Mouse (Mus musculus) midbrain, embryonic 14.5 days (tissue): Measurements from ENCODE around the gene Thada. TPM values are rescaled to one million over a fixed set of nuclear protein-coding genes. Genes with fewer than 3 reads are reported as not detected.
"Not testable (repeated sequence)": the region's sequence is repeated elsewhere in the genome, so short reads cannot be mapped to it uniquely, and the experiment has no call there.

Source experiments
- ATAC-seq: fragments of 200-750 bp; cut with Nextera tagmentation; 2 replicates; pipeline ENCODE4 v1.8.0; 2017; ENCODE audit warnings: moderate number of reproducible peaks, moderate library complexity; ENCODE audit not compliant: low FRiP score, low TSS enrichment
- DNase-seq: peaks from one replicate; pipeline ENCODE4 v3.0.0-alpha.2; 2015
- H3K27ac ChIP-seq: fragments of 300-500 bp; sonication (generic); replicated peaks from 2 replicates; pipeline ENCODE4 v1.5.1; 2014; ENCODE audit warnings: mild to moderate bottlenecking, low read depth, low read length, moderate library complexity
- H3K27me3 ChIP-seq: fragments of 300-500 bp; sonication (generic); 2 replicates; pipeline ENCODE4 v1.6.1; 2014; ENCODE audit warnings: low read length, control low read depth, mixed read lengths; ENCODE audit not compliant: control insufficient read depth, insufficient read depth
- H3K36me3 ChIP-seq: fragments of 300-500 bp; sonication (generic); 2 replicates; pipeline ENCODE4 v1.6.1; 2014; ENCODE audit warnings: low read length, control low read depth; ENCODE audit not compliant: control insufficient read depth, insufficient read depth
- H3K4me1 ChIP-seq: fragments of 300-500 bp; sonication (generic); 2 replicates; pipeline ENCODE4 v1.6.1; 2014; ENCODE audit warnings: mild to moderate bottlenecking, antibody characterized with exemption, low read length, control low read depth; ENCODE audit not compliant: control insufficient read depth, insufficient read depth
- H3K4me2 ChIP-seq: fragments of 300-500 bp; sonication (generic); 2 replicates; pipeline ENCODE4 v1.6.1; 2014; ENCODE audit warnings: mild to moderate bottlenecking, low read length, moderate library complexity
- H3K4me3 ChIP-seq: fragments of 300-500 bp; sonication (generic); replicated peaks from 2 replicates; pipeline ENCODE4 v1.5.1; 2014; ENCODE audit warnings: low read depth, low read length
- H3K9ac ChIP-seq: fragments of 300-500 bp; sonication (generic); replicated peaks from 2 replicates; pipeline ENCODE4 v1.6.1; 2014; ENCODE audit warnings: mild to moderate bottlenecking, low read length, moderate library complexity
- H3K9me3 ChIP-seq: fragments of 300-500 bp; sonication (generic); 2 replicates; pipeline ENCODE4 v1.6.1; 2016; ENCODE audit warnings: low read length, control low read depth, mixed read lengths; ENCODE audit not compliant: control insufficient read depth
- WGBS: fragments of 180-500 bp; shearing (Covaris S2); extraction: QIAGEN DNeasy Blood & Tissue Kit; methylation state at CpG from one replicate; pipeline ENCODE4 v1.1.7; 2014; 5-methylcytosine and 5-hydroxymethylcytosine counted together
- polyA plus RNA-seq: library from polyadenylated mRNA; unstranded; fragments of >200 nt; fragmentation: Nextera tagmentation; extraction: Ambion mirVana; gene quantifications from 2 replicates; pipeline ENCODE4 v1.2.1, GENCODE M21; 2014

Thada gene
- polyA plus RNA-seq, 1 experiment from 2014 or later: 9.5 TPM

DNA sequence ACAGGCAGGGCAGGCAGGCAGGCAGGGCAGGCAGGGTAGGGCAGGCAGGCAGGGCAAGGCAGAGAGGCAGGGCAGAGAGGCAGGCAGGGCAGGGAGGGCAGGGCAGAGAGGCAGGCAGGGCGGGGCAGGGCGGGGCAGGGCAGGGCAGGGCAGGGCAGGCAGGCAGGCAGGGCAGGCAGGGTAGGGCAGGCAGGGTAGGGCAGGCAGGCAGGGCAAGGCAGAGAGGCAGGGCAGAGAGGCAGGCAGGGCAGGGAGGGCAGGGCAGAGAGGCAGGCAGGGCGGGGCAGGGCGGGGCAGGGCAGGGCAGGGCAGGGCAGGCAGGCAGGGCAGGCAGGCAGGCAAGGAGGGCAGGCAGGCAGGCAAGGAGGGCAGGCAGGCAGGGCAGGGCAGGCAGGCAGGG lies 231.2 kb downstream of the Thada start:
- H3K27ac ChIP-seq, H3K4me2 ChIP-seq, H3K4me3 ChIP-seq, H3K4me1 ChIP-seq, H3K27me3 ChIP-seq, H3K9me3 ChIP-seq, ATAC-seq, H3K9ac ChIP-seq, DNase-seq: not testable (repeated sequence)
- WGBS: 100% methylated on average over 2 of the region's 4 CpGs
- H3K36me3 ChIP-seq: 0 out of 2 replicates have a peak, but pooled peaks cover 11% of the 10 kb centered on the region

DNA sequence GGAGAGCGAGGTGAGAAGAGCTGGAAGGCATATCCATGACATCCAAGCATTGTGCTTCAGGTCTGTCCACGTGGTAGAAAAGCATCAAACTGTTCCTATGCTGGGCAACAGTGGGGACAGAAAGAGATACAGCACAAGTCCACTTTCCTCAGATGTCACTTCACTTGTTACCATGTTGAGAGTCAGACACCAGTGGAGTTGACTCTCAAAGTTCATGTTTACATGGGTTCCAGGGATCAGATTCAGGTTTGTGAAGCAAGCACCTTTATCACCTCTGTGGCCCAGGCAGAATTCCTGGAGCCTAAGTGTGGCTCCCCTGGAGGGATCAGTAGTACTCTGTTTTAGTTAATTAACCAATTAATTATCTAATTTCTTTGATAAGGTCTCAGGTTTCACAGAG lies 232.2 kb downstream of the Thada start:
- Histone ChIP-seq H3K4me1 (no peaks in the 10 kb centered on the region), H3K9ac (no peak overlapping the region), H3K27ac (no peak overlapping the region), H3K4me2 (no peak overlapping the region), H3K9me3 (no peaks in the 10 kb centered on the region), H3K36me3 (peaks cover 21% of the 10 kb centered on the region), H3K27me3 (no peaks in the 10 kb centered on the region), H3K4me3 (no peak overlapping the region)
- 97% methylated on average over 2 of the region's 2 CpGs for WGBS
- ATAC-seq (no peak), DNase-seq (no peak)

- no peaks in the 10 kb centered on the region for H3K9me3 ChIP-seq
- DNase-seq (no peak), ATAC-seq (no peak)
- H3K27ac ChIP-seq: no peak overlapping the region
- H3K4me2 ChIP-seq: no peak overlapping the region
- no peak overlapping the region for H3K4me3 ChIP-seq
- no peaks in the 10 kb centered on the region for H3K4me1 ChIP-seq
- no peaks in the 10 kb centered on the region for H3K27me3 ChIP-seq
- H3K36me3 ChIP-seq: peaks cover 33% of the 10 kb centered on the region
- no peak overlapping the region for H3K9ac ChIP-seq
- 97% methylated on average over 2 of the region's 2 CpGs for WGBS
Measured at GRCm38 (mm10) chr17:84231361-84231760, 234.6 kb downstream of the Thada start.

DNA sequence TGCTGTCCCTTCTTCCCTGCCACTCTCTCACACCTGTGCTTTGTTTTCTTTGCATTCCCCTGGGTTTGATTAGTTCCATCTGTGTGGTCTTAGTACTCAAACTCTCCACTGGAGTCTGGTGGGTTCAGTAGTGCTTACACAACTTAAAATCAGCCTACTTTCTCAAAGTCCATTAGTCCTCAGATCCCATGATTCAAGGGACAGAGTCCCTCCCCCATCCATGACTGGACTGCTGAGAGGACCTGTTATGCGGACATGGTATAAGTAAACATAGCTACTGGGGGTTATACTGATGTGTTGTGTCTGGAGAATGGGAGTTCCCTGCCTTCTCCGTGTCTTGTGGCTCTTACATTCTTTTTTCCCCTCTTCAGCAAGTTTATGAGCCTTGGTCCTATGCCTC lies 237.8 kb downstream of the Thada start:
- Histone ChIP-seq H3K27ac (no peak overlapping the region), H3K9ac (no peak overlapping the region), H3K4me1 (no peaks in the 10 kb centered on the region), H3K9me3 (no peaks in the 10 kb centered on the region), H3K27me3 (no peaks in the 10 kb centered on the region), H3K4me2 (no peak overlapping the region), H3K36me3 (peaks cover 38% of the 10 kb centered on the region), H3K4me3 (no peak overlapping the region)
- 92% methylated on average over 2 of the region's 2 CpGs for WGBS
- no peak for DNase-seq
- ATAC-seq: no peak

DNA sequence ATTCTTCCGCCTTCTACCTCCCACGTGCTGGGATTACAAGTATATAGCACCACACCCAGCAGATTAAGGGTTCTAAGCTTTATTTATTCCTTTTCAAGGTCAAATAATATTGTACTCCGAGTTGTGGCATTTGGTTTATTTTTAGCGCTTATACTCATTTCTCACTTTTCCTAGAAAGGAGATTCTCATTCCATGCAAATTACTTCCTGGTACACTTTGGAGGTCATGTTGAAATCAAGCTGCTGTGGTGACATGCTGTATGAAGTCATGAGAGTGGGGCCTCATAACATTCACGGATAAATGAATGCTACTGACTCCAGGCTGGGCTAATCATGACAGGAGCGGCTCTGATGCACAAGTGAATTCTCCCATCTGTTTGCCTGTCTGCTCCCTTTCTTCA lies 239.3 kb downstream of the Thada start:
- no peak for ATAC-seq
- no peak for DNase-seq

DNA sequence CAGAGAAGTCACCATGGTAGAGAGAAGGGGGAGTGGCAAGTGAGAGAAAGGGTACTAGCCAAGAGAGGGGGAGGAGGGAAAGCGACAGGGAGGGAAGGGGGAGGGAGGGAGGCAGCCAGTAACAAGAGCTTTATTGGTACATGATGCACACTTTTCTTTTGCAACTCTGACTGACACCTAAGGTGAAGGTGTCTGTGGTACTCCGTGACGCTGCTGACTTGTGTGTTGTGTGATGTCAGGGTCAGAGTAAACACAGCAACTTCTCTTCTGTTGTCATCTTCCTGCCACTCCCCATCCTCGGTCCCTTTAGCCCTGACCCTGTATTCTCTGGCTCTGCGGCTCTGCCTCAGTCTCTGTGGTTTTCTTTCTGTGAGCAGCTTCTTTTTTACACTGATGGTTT lies 239.8 kb downstream of the Thada start:
- no peak overlapping the region for H3K27ac ChIP-seq
- no peak overlapping the region for H3K4me3 ChIP-seq
- 62% methylated on average over 5 of the region's 5 CpGs for WGBS
- H3K9ac ChIP-seq: no peak overlapping the region
- no peaks in the 10 kb centered on the region for H3K4me1 ChIP-seq
- H3K36me3 ChIP-seq: peaks cover 40% of the 10 kb centered on the region
- H3K9me3 ChIP-seq: no peaks in the 10 kb centered on the region
- DNase-seq (no peak), ATAC-seq (no peak)
- no peaks in the 10 kb centered on the region for H3K27me3 ChIP-seq
- H3K4me2 ChIP-seq: no peak overlapping the region

More for the DNA sequence above, 239.3 kb downstream of the Thada start:
- Histone ChIP-seq H3K9ac (no peak overlapping the region), H3K36me3 (peaks cover 40% of the 10 kb centered on the region), H3K4me1 (no peaks in the 10 kb centered on the region), H3K27me3 (no peaks in the 10 kb centered on the region), H3K9me3 (no peaks in the 10 kb centered on the region), H3K27ac (no peak overlapping the region), H3K4me3 (no peak overlapping the region), H3K4me2 (no peak overlapping the region)
- WGBS: 86% methylated on average over 6 of the region's 6 CpGs

DNA sequence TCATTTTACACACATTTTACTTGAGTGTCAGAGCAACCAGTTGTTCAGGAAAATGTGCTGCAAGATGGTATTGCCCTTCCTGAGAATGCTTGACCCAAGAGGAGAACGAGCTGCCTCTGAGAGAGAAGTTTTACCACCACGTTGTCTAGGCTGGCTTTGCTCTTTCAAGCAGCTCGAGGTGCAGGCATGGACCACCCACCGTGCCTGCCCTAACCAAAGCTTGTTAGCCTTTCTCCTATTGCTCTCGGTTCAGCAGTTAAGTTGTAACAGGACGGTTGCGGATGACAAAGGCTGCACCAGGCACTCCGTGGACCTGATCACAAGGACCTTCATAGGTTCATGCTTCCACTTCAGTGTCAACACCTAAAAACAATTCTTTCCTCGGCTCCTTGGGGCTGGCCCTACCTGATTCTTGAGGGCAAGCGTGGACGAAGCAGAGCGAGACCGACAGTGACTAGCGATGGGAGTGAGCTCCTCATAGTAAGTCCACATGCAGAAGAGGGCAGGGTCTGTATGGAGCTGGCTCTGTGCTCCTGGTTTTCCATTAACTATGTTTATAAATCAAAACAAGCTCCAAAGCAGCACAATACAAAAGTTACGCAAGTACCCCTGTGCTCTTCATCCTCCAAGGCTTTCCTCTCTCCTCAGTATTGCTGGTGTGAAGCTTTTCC lies 241.7 kb downstream of the Thada start:
- Histone ChIP-seq H3K9ac (no peak overlapping the region), H3K9me3 (no peaks in the 10 kb centered on the region), H3K36me3 (peaks cover 34% of the 10 kb centered on the region), H3K27me3 (no peaks in the 10 kb centered on the region), H3K27ac (no peak overlapping the region), H3K4me2 (no peak overlapping the region), H3K4me3 (no peak overlapping the region), H3K4me1 (no peaks in the 10 kb centered on the region)
- ATAC-seq (no peak), DNase-seq (no peak)
- WGBS: 68% methylated on average over 15 of the region's 15 CpGs

- not testable (repeated sequence) for H3K27me3 ChIP-seq, H3K9ac ChIP-seq, H3K4me1 ChIP-seq, DNase-seq, H3K27ac ChIP-seq, H3K4me2 ChIP-seq, ATAC-seq, H3K4me3 ChIP-seq, H3K9me3 ChIP-seq
- WGBS: 100% methylated on average over 2 of the region's 2 CpGs
- H3K36me3 ChIP-seq: 0 out of 2 replicates have a peak, but pooled peaks cover 14% of the 10 kb centered on the region
Measured at GRCm38 (mm10) chr17:84218841-84219240, 247.2 kb downstream of the Thada start.

DNA sequence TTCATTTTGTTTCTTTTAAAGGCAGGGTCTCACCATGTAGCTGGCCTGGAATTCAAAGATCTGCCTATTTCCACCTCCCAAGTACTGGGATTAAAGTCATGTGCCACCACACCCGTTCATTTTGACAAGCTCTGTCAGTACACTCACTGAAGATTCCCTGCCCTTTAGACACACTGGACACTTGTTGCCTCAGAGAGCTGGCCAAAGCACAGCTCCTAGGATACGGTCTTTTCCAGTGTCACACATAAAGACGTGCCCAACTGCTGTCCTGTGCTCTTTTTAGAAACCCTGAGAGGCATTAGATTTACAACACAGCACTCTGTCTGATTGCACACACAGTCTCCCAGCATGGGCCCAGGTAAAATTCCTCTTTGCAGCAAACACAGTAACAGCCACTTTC lies 248.3 kb downstream of the Thada start:
- Histone ChIP-seq H3K36me3 (0 out of 2 replicates have a peak, but pooled peaks cover 13% of the 10 kb centered on the region), H3K4me2 (no peak overlapping the region), H3K4me1 (no peaks in the 10 kb centered on the region), H3K9me3 (no peaks in the 10 kb centered on the region), H3K9ac (no peak overlapping the region), H3K4me3 (no peak overlapping the region), H3K27me3 (no peaks in the 10 kb centered on the region), H3K27ac (no peak overlapping the region)
- ATAC-seq (no peak), DNase-seq (no peak)
- WGBS: 78% methylated on average over 3 of the region's 3 CpGs
